Mouse (Mus musculus) thymus, postnatal 10 days (tissue): ENCODE measurements around the gene Kcnab2.

ENCODE experiments used
- DNase-seq, 2 experiments: peaks; one replicate each; pipeline ENCODE4 v3.0.0; 2021; ENCODE audit warnings: low spot score in 2 of 2

Kcnab2 gene

GRCm38 (mm10) chr4:152477466-152478223 is at the start of gene Kcnab2:
Gene Kcnab2 (minus strand): TSS chr4:152477871.
- peak; percentile 100 for DNase-seq

- DNase-seq, result peak; percentile 9 to 59
These were observed 42.4 kb upstream of the Kcnab2 start for GRCm38 (mm10) chr4:152520083-152520482.

GRCm38 (mm10) chr4:152519106-152519505 is 41.4 kb upstream of the Kcnab2 start:
- no peak for DNase-seq

GRCm38 (mm10) chr4:152514884-152515283 is 37.2 kb upstream of the Kcnab2 start:
- DNase-seq, result no peak

GRCm38 (mm10) chr4:152512221-152512925 is 34.7 kb upstream of the Kcnab2 start:
- no peak for DNase-seq

- no peak for DNase-seq
These were observed 16.7 kb upstream of the Kcnab2 start for GRCm38 (mm10) chr4:152494360-152494879.

- DNase-seq, result peak; percentile 69 to 91
These were observed 13.7 kb upstream of the Kcnab2 start for GRCm38 (mm10) chr4:152491250-152491899.

GRCm38 (mm10) chr4:152490311-152490710 is 12.6 kb upstream of the Kcnab2 start:
- DNase-seq, result no peak

GRCm38 (mm10) chr4:152488046-152488445 is 10.4 kb upstream of the Kcnab2 start:
- DNase-seq, result no peak

- DNase-seq, result no peak
These were observed 2.8 kb upstream of the Kcnab2 start for GRCm38 (mm10) chr4:152480426-152480825.

- no peak for DNase-seq
These were observed 525 bp upstream of the Kcnab2 start for GRCm38 (mm10) chr4:152478224-152478567.

GRCm38 (mm10) chr4:152477106-152477465 is 585 bp downstream of the Kcnab2 start:
- DNase-seq, result no peak

GRCm38 (mm10) chr4:152476427-152477023 is 1.1 kb downstream of the Kcnab2 start, which contains the start of gene Nphp4:
Gene Nphp4 (plus strand): TSS chr4:152476706.
- DNase-seq, result peak; percentile 8 to 15

- no peak for DNase-seq
These were observed 1.7 kb downstream of the Kcnab2 start for GRCm38 (mm10) chr4:152475941-152476340.

GRCm38 (mm10) chr4:152467951-152468350 is 9.7 kb downstream of the Kcnab2 start:
- DNase-seq, result no peak

- no peak for DNase-seq
These were observed 11.1 kb downstream of the Kcnab2 start for GRCm38 (mm10) chr4:152466601-152467000.

GRCm38 (mm10) chr4:152465116-152465515 is 12.6 kb downstream of the Kcnab2 start:
- DNase-seq, result no peak

- no peak for DNase-seq
These were observed 14.5 kb downstream of the Kcnab2 start for GRCm38 (mm10) chr4:152463147-152463546.

GRCm38 (mm10) chr4:152462516-152462915 is 15.2 kb downstream of the Kcnab2 start:
- DNase-seq, result no peak

GRCm38 (mm10) chr4:152457673-152458072 is 20.0 kb downstream of the Kcnab2 start:
- no peak for DNase-seq

GRCm38 (mm10) chr4:152456609-152457008 is 21.1 kb downstream of the Kcnab2 start:
- no peak for DNase-seq

GRCm38 (mm10) chr4:152454153-152454552 is 23.5 kb downstream of the Kcnab2 start:
- DNase-seq, result no peak
